Mouse (Mus musculus): ENCODE results near the gene Atp6v0a1. TPM values are rescaled to one million over a fixed set of nuclear protein-coding genes. Genes with fewer than 3 reads are reported as not detected.
A peak's percentile ranks its signal among the peaks of the same experiment; 100 is the strongest.

Atp6v0a1 gene
- polyA plus RNA-seq, 1 experiment = 45.0 TPM

- H3ac ChIP-seq (ENCODE audit: control insufficient read depth, insufficient read length) = peak within 1 kb of the TSS; percentile 30
- no peaks in the 10 kb centered on the region for H3K79me2 ChIP-seq (ENCODE audit: control insufficient read depth, insufficient read depth)
- H3K36me3 ChIP-seq (ENCODE audit: control insufficient read depth, insufficient read depth) = peaks cover 45% of the 10 kb centered on the region
- H3K4me2 ChIP-seq (ENCODE audit: low read depth) = peak within 1 kb of the TSS; percentile 80
- peak within 1 kb of the TSS; percentile 73 for H3K4me3 ChIP-seq
- no peaks in the 10 kb centered on the region for H3K27me3 ChIP-seq (ENCODE audit: control insufficient read depth, insufficient read depth, insufficient read length)
- TF ChIP-seq MYOG (IDR thresholded peaks at IDR 0.05; ENCODE audit: control insufficient read depth in 1 of 3, insufficient read depth in 1 of 3, insufficient read length in 2 of 3, low read depth in 2 of 3) (no peak), TCF12 (IDR thresholded peaks at IDR 0.05; ENCODE audit: insufficient read depth, poor library complexity, severe bottlenecking) (no peak), E2F4 (IDR thresholded peaks at IDR 0.05; ENCODE audit: insufficient read depth) (peak; percentile 87), POLR2A (IDR thresholded peaks at IDR 0.05; ENCODE audit: insufficient read length, low read depth) (peak; percentile 58), MYOD1 (IDR thresholded peaks at IDR 0.05; ENCODE audit: control insufficient read depth in 1 of 3, insufficient read length in 2 of 3, low read depth in 2 of 3) (no peak), CEBPB (IDR thresholded peaks at IDR 0.05; ENCODE audit: insufficient read depth, poor library complexity, severe bottlenecking) (no peak), SRF (IDR thresholded peaks at IDR 0.05; ENCODE audit: control insufficient read depth, insufficient read length, low read depth) (no peak), POLR2AphosphoS2 (IDR thresholded peaks at IDR 0.05; ENCODE audit: insufficient read length, low read depth) (no peak)
These were observed 86.2 kb downstream of the Atp6v0a1 start, which contains the start of gene Psmc3ip for GRCm38 (mm10) chr11:101095314-101096024. Gene Psmc3ip, minus strand, starts transcription at chr11:101095436.

GRCm38 (mm10) chr11:101098231-101098630, 89.0 kb downstream of the Atp6v0a1 start:
- no peak overlapping the region for H3K4me2 ChIP-seq (ENCODE audit: low read depth)
- H3ac ChIP-seq (ENCODE audit: control insufficient read depth, insufficient read length) = no peak overlapping the region
- TF ChIP-seq MYOG (IDR thresholded peaks at IDR 0.05; ENCODE audit: control insufficient read depth in 1 of 3, insufficient read depth in 1 of 3, insufficient read length in 2 of 3, low read depth in 2 of 3) = no peak
- no peak for TF ChIP-seq MAX (IDR thresholded peaks at IDR 0.05; ENCODE audit: low read depth)
- TF ChIP-seq E2F4 (IDR thresholded peaks at IDR 0.05; ENCODE audit: insufficient read depth) = no peak
- no peak for TF ChIP-seq TCF12 (IDR thresholded peaks at IDR 0.05; ENCODE audit: insufficient read depth, poor library complexity, severe bottlenecking)
- H3K27me3 ChIP-seq (ENCODE audit: control insufficient read depth, insufficient read depth, insufficient read length) = no peaks in the 10 kb centered on the region
- peaks cover 54% of the 10 kb centered on the region for H3K36me3 ChIP-seq (ENCODE audit: control insufficient read depth, insufficient read depth)
- no peak overlapping the region for H3K4me3 ChIP-seq
- H3K79me2 ChIP-seq (ENCODE audit: control insufficient read depth, insufficient read depth) = no peaks in the 10 kb centered on the region

DNA sequence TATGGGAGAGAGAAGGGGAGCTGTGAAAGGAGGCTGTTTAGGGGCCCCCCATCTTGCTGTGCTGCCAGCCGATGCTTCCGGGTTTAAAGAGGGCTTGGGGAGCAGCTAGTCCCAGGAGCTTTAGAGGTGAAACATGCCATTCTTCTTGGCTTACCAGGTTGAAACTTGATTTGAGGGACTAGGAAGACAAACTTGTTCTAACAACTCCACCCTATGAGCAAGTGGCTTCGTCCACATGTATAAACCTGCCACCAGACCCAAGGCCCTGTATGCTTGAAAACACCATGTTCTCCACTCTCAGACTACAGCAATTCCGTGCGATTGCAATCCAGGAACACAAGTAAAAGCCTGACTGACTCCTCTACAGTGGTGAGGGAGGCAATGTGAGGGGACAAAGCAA, 93.8 kb downstream of the Atp6v0a1 start:
- H3K4me2 ChIP-seq (ENCODE audit: low read depth) = no peak overlapping the region
- H3K79me2 ChIP-seq (ENCODE audit: control insufficient read depth, insufficient read depth) = peaks cover 12% of the 10 kb centered on the region
- TF ChIP-seq CEBPB (IDR thresholded peaks at IDR 0.05; ENCODE audit: insufficient read depth, poor library complexity, severe bottlenecking) (no peak), MYOG (IDR thresholded peaks at IDR 0.05; ENCODE audit: control insufficient read depth in 1 of 3, insufficient read depth in 1 of 3, insufficient read length in 2 of 3, low read depth in 2 of 3) (no peak), USF1 (IDR thresholded peaks at IDR 0.05; ENCODE audit: low read depth) (no peak), POLR2A (IDR thresholded peaks at IDR 0.05; ENCODE audit: insufficient read length, low read depth) (no peak), MYOD1 (IDR thresholded peaks at IDR 0.05; ENCODE audit: control insufficient read depth in 1 of 3, insufficient read length in 2 of 3, low read depth in 2 of 3) (no peak)
- H3K27me3 ChIP-seq (ENCODE audit: control insufficient read depth, insufficient read depth, insufficient read length) = no peaks in the 10 kb centered on the region
- no peak overlapping the region for H3ac ChIP-seq (ENCODE audit: control insufficient read depth, insufficient read length)
- H3K36me3 ChIP-seq (ENCODE audit: control insufficient read depth, insufficient read depth) = peaks cover 62% of the 10 kb centered on the region
- no peak overlapping the region for H3K4me3 ChIP-seq

- TF ChIP-seq MYOD1 (IDR thresholded peaks at IDR 0.05; ENCODE audit: control insufficient read depth in 1 of 3, insufficient read length in 2 of 3, low read depth in 2 of 3) (no peak), TCF3 (IDR thresholded peaks at IDR 0.05; ENCODE audit: insufficient read length, low read depth) (no peak), POLR2AphosphoS2 (IDR thresholded peaks at IDR 0.05; ENCODE audit: insufficient read length, low read depth) (no peak), TCF12 (IDR thresholded peaks at IDR 0.05; ENCODE audit: insufficient read depth, poor library complexity, severe bottlenecking) (no peak), USF1 (IDR thresholded peaks at IDR 0.05; ENCODE audit: low read depth) (no peak), REST (IDR thresholded peaks at IDR 0.05; ENCODE audit: insufficient read depth, insufficient read length) (no peak), E2F4 (IDR thresholded peaks at IDR 0.05; ENCODE audit: insufficient read depth) (no peak), SRF (IDR thresholded peaks at IDR 0.05; ENCODE audit: control insufficient read depth, insufficient read length, low read depth) (no peak), MYOG (IDR thresholded peaks at IDR 0.05; ENCODE audit: control insufficient read depth in 1 of 3, insufficient read depth in 1 of 3, insufficient read length in 2 of 3, low read depth in 2 of 3) (no peak), CEBPB (IDR thresholded peaks at IDR 0.05; ENCODE audit: insufficient read depth, poor library complexity, severe bottlenecking) (no peak), MAX (IDR thresholded peaks at IDR 0.05; ENCODE audit: low read depth) (no peak), POLR2A (IDR thresholded peaks at IDR 0.05; ENCODE audit: insufficient read length, low read depth) (no peak)
- Histone ChIP-seq H3ac (ENCODE audit: control insufficient read depth, insufficient read length) (no peak overlapping the region), H3K4me2 (ENCODE audit: low read depth) (no peak overlapping the region), H3K4me3 (no peak overlapping the region), H3K36me3 (ENCODE audit: control insufficient read depth, insufficient read depth) (peaks cover 13% of the 10 kb centered on the region), H3K79me2 (ENCODE audit: control insufficient read depth, insufficient read depth) (peaks cover 75% of the 10 kb centered on the region), H3K27me3 (ENCODE audit: control insufficient read depth, insufficient read depth, insufficient read length) (no peaks in the 10 kb centered on the region)
These were observed 100.1 kb downstream of the Atp6v0a1 start for GRCm38 (mm10) chr11:101109351-101109750.

DNA sequence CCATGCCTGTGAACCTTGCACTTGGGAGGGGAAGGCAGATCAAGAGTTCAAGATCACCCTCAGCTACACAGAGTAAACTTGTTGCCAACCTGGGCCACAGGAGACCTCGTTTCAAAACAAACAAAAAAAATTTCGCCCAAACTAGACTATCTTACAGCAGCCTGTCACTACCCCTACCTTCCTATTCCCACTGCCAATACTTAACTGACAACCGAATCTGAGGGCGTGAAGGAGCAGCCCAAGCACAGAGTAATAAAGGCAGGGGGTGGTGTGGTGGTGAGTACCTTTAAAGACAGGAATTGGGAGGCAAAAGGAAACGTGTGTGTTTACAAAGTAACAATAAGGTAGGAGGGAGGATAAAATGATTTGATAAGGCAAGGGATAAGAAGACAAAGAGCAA, 101.5 kb downstream of the Atp6v0a1 start:
- Histone ChIP-seq H3K4me2 (ENCODE audit: low read depth) (no peak overlapping the region), H3ac (ENCODE audit: control insufficient read depth, insufficient read length) (no peak overlapping the region), H3K79me2 (ENCODE audit: control insufficient read depth, insufficient read depth) (peaks cover 89% of the 10 kb centered on the region), H3K36me3 (ENCODE audit: control insufficient read depth, insufficient read depth) (peaks cover 8% of the 10 kb centered on the region), H3K4me3 (no peak overlapping the region), H3K27me3 (ENCODE audit: control insufficient read depth, insufficient read depth, insufficient read length) (no peaks in the 10 kb centered on the region)
- TF ChIP-seq TCF3 (IDR thresholded peaks at IDR 0.05; ENCODE audit: insufficient read length, low read depth) (no peak), MYOD1 (IDR thresholded peaks at IDR 0.05; ENCODE audit: control insufficient read depth in 1 of 3, insufficient read length in 2 of 3, low read depth in 2 of 3) (no peak), USF1 (IDR thresholded peaks at IDR 0.05; ENCODE audit: low read depth) (no peak), POLR2AphosphoS2 (IDR thresholded peaks at IDR 0.05; ENCODE audit: insufficient read length, low read depth) (no peak), TCF12 (IDR thresholded peaks at IDR 0.05; ENCODE audit: insufficient read depth, poor library complexity, severe bottlenecking) (no peak), SRF (IDR thresholded peaks at IDR 0.05; ENCODE audit: control insufficient read depth, insufficient read length, low read depth) (no peak), E2F4 (IDR thresholded peaks at IDR 0.05; ENCODE audit: insufficient read depth) (no peak), MAX (IDR thresholded peaks at IDR 0.05; ENCODE audit: low read depth) (no peak), REST (IDR thresholded peaks at IDR 0.05; ENCODE audit: insufficient read depth, insufficient read length) (no peak), MYOG (IDR thresholded peaks at IDR 0.05; ENCODE audit: control insufficient read depth in 1 of 3, insufficient read depth in 1 of 3, insufficient read length in 2 of 3, low read depth in 2 of 3) (no peak), CEBPB (IDR thresholded peaks at IDR 0.05; ENCODE audit: insufficient read depth, poor library complexity, severe bottlenecking) (no peak), POLR2A (IDR thresholded peaks at IDR 0.05; ENCODE audit: insufficient read length, low read depth) (no peak)
